Mouse (Mus musculus) liver, embryonic 16.5 days (tissue): ENCODE measurements around the gene Pcx. TPM values are rescaled to one million over a fixed set of nuclear protein-coding genes. Genes with fewer than 3 reads are reported as not detected.

Experiments used
- ATAC-seq: fragments of 200-750 bp; cut with Nextera tagmentation; 2 replicates; pipeline ENCODE4 v1.8.0; 2017; ENCODE audit warnings: low read depth, mild to moderate bottlenecking, moderate number of reproducible peaks, moderate library complexity
- H3K27ac ChIP-seq: fragments of 300-500 bp; sonication (generic); 2 replicates; pipeline ENCODE4 v1.5.1; 2014; ENCODE audit warnings: mild to moderate bottlenecking, low read length
- H3K27me3 ChIP-seq: fragments of 300-500 bp; sonication (generic); 2 replicates; pipeline ENCODE4 v1.6.1; 2014; ENCODE audit warnings: low read depth, low read length, mixed read lengths; ENCODE audit not compliant: control insufficient read depth, insufficient read depth
- H3K36me3 ChIP-seq: fragments of 300-500 bp; sonication (generic); 2 replicates; pipeline ENCODE4 v1.6.1; 2014; ENCODE audit warnings: mild to moderate bottlenecking; ENCODE audit not compliant: control insufficient read depth, insufficient read depth
- H3K4me1 ChIP-seq: fragments of 300-500 bp; sonication (generic); 2 replicates; pipeline ENCODE4 v1.6.1; 2014; ENCODE audit warnings: low read depth, low read length, mixed read lengths; ENCODE audit not compliant: control insufficient read depth
- H3K4me2 ChIP-seq: fragments of 300-500 bp; sonication (generic); 2 replicates; pipeline ENCODE4 v1.6.1; 2014; ENCODE audit warnings: low read depth, low read length, mixed read lengths
- H3K4me3 ChIP-seq: fragments of 300-500 bp; sonication (generic); 2 replicates; pipeline ENCODE4 v1.5.1; 2014; ENCODE audit warnings: low read depth, mild to moderate bottlenecking, low read length
- H3K9ac ChIP-seq: fragments of 300-500 bp; sonication (generic); 2 replicates; pipeline ENCODE4 v1.6.1; 2014; ENCODE audit warnings: low read depth, low read length
- H3K9me3 ChIP-seq: fragments of 300-500 bp; sonication (generic); replicated peaks from 2 replicates; pipeline ENCODE4 v1.6.1; 2016; ENCODE audit warnings: low read length; ENCODE audit not compliant: control insufficient read depth
- WGBS: fragments of 180-500 bp; shearing (Covaris S2); extraction: QIAGEN DNeasy Blood & Tissue Kit; methylation state at CpG from one replicate; pipeline ENCODE4 v1.1.7; 2014; ENCODE audit not compliant: insufficient replicate concordance; 5-methylcytosine and 5-hydroxymethylcytosine counted together
- polyA plus RNA-seq: library from polyadenylated mRNA; unstranded; fragments of >200 nt; fragmentation: Nextera tagmentation; extraction: Ambion mirVana; gene quantifications from 2 replicates; pipeline ENCODE4 v1.2.1, GENCODE M21; 2015

Pcx gene
- polyA plus RNA-seq, 1 experiment from 2014 or later: 118 TPM

- H3K4me1 ChIP-seq: peaks cover 79% of the 10 kb centered on the region
Measured at GRCm38 (mm10) chr19:4567665-4568064, 57.4 kb downstream of the Pcx start.

GRCm38 (mm10) chr19:4568832-4569231 is 58.6 kb downstream of the Pcx start:
- H3K4me3 ChIP-seq: peak overlapping the region; percentile 22; the same call in 1 of the 2 replicates
- H3K4me2 ChIP-seq: peak overlapping the region; percentile 60
- no peaks in the 10 kb centered on the region for H3K27me3 ChIP-seq
- H3K9ac ChIP-seq: peak overlapping the region; percentile 67
- H3K36me3 ChIP-seq: no peaks in the 10 kb centered on the region
- peak; percentile 90 for ATAC-seq
- H3K9me3 ChIP-seq: no peaks in the 10 kb centered on the region
- H3K4me1 ChIP-seq: peaks cover 76% of the 10 kb centered on the region
- WGBS: 12% methylated on average over 4 of the region's 4 CpGs
- H3K27ac ChIP-seq: peak overlapping the region; percentile 99

More at GRCm38 (mm10) chr19:4567665-4568064, 57.4 kb downstream of the Pcx start:
- ATAC-seq: no peak
- Histone ChIP-seq H3K27ac (peak overlapping the region; percentile 99), H3K27me3 (no peaks in the 10 kb centered on the region), H3K9ac (peak overlapping the region; percentile 57), H3K4me2 (no peak overlapping the region), H3K36me3 (no peaks in the 10 kb centered on the region), H3K4me3 (no peak overlapping the region), H3K9me3 (no peaks in the 10 kb centered on the region)
- 34% methylated on average over 2 of the region's 2 CpGs for WGBS

- Histone ChIP-seq H3K27ac (peak overlapping the region; percentile 99), H3K9ac (peak overlapping the region; percentile 67), H3K4me3 (peak overlapping the region; percentile 22; the same call in 1 of the 2 replicates), H3K4me1 (peaks cover 71% of the 10 kb centered on the region), H3K36me3 (no peaks in the 10 kb centered on the region), H3K9me3 (no peaks in the 10 kb centered on the region), H3K27me3 (no peaks in the 10 kb centered on the region), H3K4me2 (peak overlapping the region; percentile 60)
- no peak for ATAC-seq
- 64% methylated on average over 17 of the region's 17 CpGs for WGBS
Measured at GRCm38 (mm10) chr19:4569356-4570236, 59.3 kb downstream of the Pcx start.

- H3K4me3 ChIP-seq: no peak overlapping the region
- no peak overlapping the region for H3K4me2 ChIP-seq
- peaks cover 67% of the 10 kb centered on the region for H3K4me1 ChIP-seq
- no peaks in the 10 kb centered on the region for H3K36me3 ChIP-seq
- WGBS: 75% methylated on average over 11 of the region's 11 CpGs
- no peaks in the 10 kb centered on the region for H3K27me3 ChIP-seq
- H3K27ac ChIP-seq: peak overlapping the region; percentile 99
- H3K9me3 ChIP-seq: no peaks in the 10 kb centered on the region
- ATAC-seq: no peak
- H3K9ac ChIP-seq: 0 out of 2 replicates have a peak overlapping the region, but pooled peaks have one; percentile 67
Measured at GRCm38 (mm10) chr19:4570237-4570613, 60.0 kb downstream of the Pcx start.

- peak overlapping the region; percentile 99 for H3K27ac ChIP-seq
- no peak overlapping the region for H3K4me2 ChIP-seq
- no peaks in the 10 kb centered on the region for H3K9me3 ChIP-seq
- H3K9ac ChIP-seq: 0 out of 2 replicates have a peak overlapping the region, but pooled peaks have one; percentile 18
- peaks cover 64% of the 10 kb centered on the region for H3K4me1 ChIP-seq
- no peak for ATAC-seq
- H3K4me3 ChIP-seq: no peak overlapping the region
- no peaks in the 10 kb centered on the region for H3K27me3 ChIP-seq
- H3K36me3 ChIP-seq: no peaks in the 10 kb centered on the region
- 86% methylated on average over 6 of the region's 6 CpGs for WGBS
Measured at GRCm38 (mm10) chr19:4570815-4571214, 60.5 kb downstream of the Pcx start.

- ATAC-seq: no peak
- Histone ChIP-seq H3K9ac (no peak overlapping the region), H3K36me3 (no peaks in the 10 kb centered on the region), H3K4me1 (peaks cover 57% of the 10 kb centered on the region), H3K27me3 (no peaks in the 10 kb centered on the region), H3K4me3 (no peak overlapping the region), H3K27ac (peak overlapping the region; percentile 22), H3K9me3 (no peaks in the 10 kb centered on the region), H3K4me2 (no peak overlapping the region)
- 89% methylated on average over 1 of the region's 1 CpGs for WGBS
Measured at GRCm38 (mm10) chr19:4571658-4572057, 61.4 kb downstream of the Pcx start.

- H3K27ac ChIP-seq: peak overlapping the region; percentile 22; the same call in 1 of the 2 replicates
- no peak overlapping the region for H3K9ac ChIP-seq
- H3K27me3 ChIP-seq: no peaks in the 10 kb centered on the region
- WGBS: 66% methylated on average over 4 of the region's 4 CpGs
- no peaks in the 10 kb centered on the region for H3K36me3 ChIP-seq
- H3K9me3 ChIP-seq: no peaks in the 10 kb centered on the region
- no peak overlapping the region for H3K4me2 ChIP-seq
- peaks cover 53% of the 10 kb centered on the region for H3K4me1 ChIP-seq
- no peak overlapping the region for H3K4me3 ChIP-seq
- no peak for ATAC-seq
Measured at GRCm38 (mm10) chr19:4572061-4572460, 61.8 kb downstream of the Pcx start.

- Histone ChIP-seq H3K4me3 (no peak overlapping the region), H3K4me1 (peaks cover 49% of the 10 kb centered on the region), H3K4me2 (no peak overlapping the region), H3K9me3 (no peaks in the 10 kb centered on the region), H3K36me3 (no peaks in the 10 kb centered on the region), H3K9ac (no peak overlapping the region), H3K27ac (no peak overlapping the region), H3K27me3 (no peaks in the 10 kb centered on the region)
- 91% methylated on average over 8 of the region's 8 CpGs for WGBS
- no peak for ATAC-seq
Measured at GRCm38 (mm10) chr19:4572467-4572866, 62.2 kb downstream of the Pcx start.

- H3K27me3 ChIP-seq: no peaks in the 10 kb centered on the region
- H3K4me1 ChIP-seq: peaks cover 41% of the 10 kb centered on the region
- WGBS: 75% methylated on average over 1 of the region's 1 CpGs
- no peaks in the 10 kb centered on the region for H3K9me3 ChIP-seq
- no peak overlapping the region for H3K9ac ChIP-seq
- H3K27ac ChIP-seq: no peak overlapping the region
- no peak for ATAC-seq
- H3K4me3 ChIP-seq: no peak overlapping the region
- H3K36me3 ChIP-seq: no peaks in the 10 kb centered on the region
- H3K4me2 ChIP-seq: no peak overlapping the region
Measured at GRCm38 (mm10) chr19:4573241-4573640, 63.0 kb downstream of the Pcx start.
